Mouse (Mus musculus) heart, postnatal 0 days (tissue): Measurements from ENCODE around the gene Tec. TPM values are rescaled to one million over a fixed set of nuclear protein-coding genes. Genes with fewer than 3 reads are reported as not detected.

Source experiments
- ATAC-seq: fragments of 200-750 bp; cut with Nextera tagmentation; 2 replicates; pipeline ENCODE4 v1.8.0; 2017; ENCODE audit warnings: low read depth, moderate number of reproducible peaks, moderate library complexity; ENCODE audit not compliant: insufficient read depth
- DNase-seq: peaks from one replicate; pipeline ENCODE4 v3.0.0-alpha.2; 2016; ENCODE audit warnings: low spot score
- H3K27ac ChIP-seq: fragments of 300-500 bp; sonication (generic); 2 replicates; pipeline ENCODE4 v1.5.1; 2014; ENCODE audit warnings: low read depth, mild to moderate bottlenecking
- H3K27me3 ChIP-seq: fragments of 300-500 bp; sonication (generic); 2 replicates; pipeline ENCODE4 v1.6.1; 2014; ENCODE audit warnings: low read length, mixed read lengths; ENCODE audit not compliant: control insufficient read depth, insufficient read depth
- H3K36me3 ChIP-seq: fragments of 300-500 bp; sonication (generic); replicated peaks from 2 replicates; pipeline ENCODE4 v1.6.1; 2014; ENCODE audit warnings: low read length, mixed read lengths; ENCODE audit not compliant: control insufficient read depth, insufficient read depth
- H3K4me1 ChIP-seq: fragments of 300-500 bp; sonication (generic); 2 replicates; pipeline ENCODE4 v1.6.1; 2014; ENCODE audit warnings: antibody characterized with exemption; ENCODE audit not compliant: control insufficient read depth, insufficient read depth
- H3K4me2 ChIP-seq: fragments of 300-500 bp; sonication (generic); 2 replicates; pipeline ENCODE4 v1.6.1; 2014; ENCODE audit warnings: low read depth, mild to moderate bottlenecking, low read length, moderate library complexity
- H3K4me3 ChIP-seq: fragments of 300-500 bp; sonication (generic); 2 replicates; pipeline ENCODE4 v1.5.1; 2014; ENCODE audit warnings: low read depth, low read length
- H3K9ac ChIP-seq: fragments of 300-500 bp; sonication (generic); replicated peaks from 2 replicates; pipeline ENCODE4 v1.6.1; 2014; ENCODE audit warnings: low read depth, low read length, mixed read lengths
- H3K9me3 ChIP-seq: fragments of 300-500 bp; sonication (generic); replicated peaks from 2 replicates; pipeline ENCODE4 v1.6.1; 2016; ENCODE audit warnings: low read length; ENCODE audit not compliant: control insufficient read depth
- CTCF ChIP-seq: IDR thresholded peaks from 2 replicates; pipeline ENCODE4 v1.5.1; 2016; ENCODE audit warnings: antibody characterized with exemption, control low read depth, low read depth
- EP300 ChIP-seq: IDR thresholded peaks from 2 replicates; pipeline ENCODE4 v1.6.1; 2016; ENCODE audit warnings: antibody characterized with exemption, low read depth
- WGBS: fragments of 180-500 bp; shearing (Covaris S2); extraction: QIAGEN DNeasy Blood & Tissue Kit; methylation state at CpG from one replicate; pipeline ENCODE4 v1.1.7; 2014; 5-methylcytosine and 5-hydroxymethylcytosine counted together
- polyA plus RNA-seq: library from polyadenylated mRNA; unstranded; fragments of >200 nt; fragmentation: Nextera tagmentation; extraction: Ambion mirVana; gene quantifications from 2 replicates; pipeline ENCODE4 v1.2.1, GENCODE M21; 2015
- total RNA-seq: library from RNA; depleted of rRNA; stranded (reverse); fragments of >200 nt; gene quantifications from 2 replicates; pipeline ENCODE4 v1.2.3, GENCODE M21; 2014; ENCODE audit warnings: low replicate concordance

Gene Tec
- total and polyA plus RNA-seq, 2 experiments from 2014 or later: 11.1 to 16.2 TPM

- Histone ChIP-seq H3K9ac (no peak overlapping the region), H3K9me3 (no peaks in the 10 kb centered on the region), H3K27ac (no peak overlapping the region), H3K4me1 (peaks cover 50% of the 10 kb centered on the region), H3K4me3 (no peak overlapping the region), H3K27me3 (no peaks in the 10 kb centered on the region), H3K36me3 (no peaks in the 10 kb centered on the region), H3K4me2 (no peak overlapping the region)
- 67% methylated on average over 8 of the region's 8 CpGs for WGBS
- ATAC-seq (no peak), DNase-seq (no peak)
- TF ChIP-seq CTCF: no peak
- no peak for TF ChIP-seq EP300
Observed at GRCm38 (mm10) chr5:72899255-72899654, 31.0 kb upstream of the Tec start.

GRCm38 (mm10) chr5:72897998-72898397 is 29.7 kb upstream of the Tec start:
- no peaks in the 10 kb centered on the region for H3K27me3 ChIP-seq
- no peak overlapping the region for H3K4me2 ChIP-seq
- 57% methylated on average over 6 of the region's 6 CpGs for WGBS
- H3K9me3 ChIP-seq: no peaks in the 10 kb centered on the region
- TF ChIP-seq EP300 (no peak), CTCF (no peak)
- H3K4me1 ChIP-seq: peaks cover 44% of the 10 kb centered on the region
- H3K27ac ChIP-seq: peak overlapping the region; percentile 95
- ATAC-seq: no peak
- H3K9ac ChIP-seq: no peak overlapping the region
- DNase-seq: no peak
- H3K4me3 ChIP-seq: no peak overlapping the region
- no peaks in the 10 kb centered on the region for H3K36me3 ChIP-seq

GRCm38 (mm10) chr5:72896478-72897279 is 28.4 kb upstream of the Tec start:
- Histone ChIP-seq H3K4me2 (peak overlapping the region; percentile 13; the same call in 1 of the 2 replicates), H3K9ac (no peak overlapping the region), H3K27ac (peak overlapping the region; percentile 95), H3K36me3 (no peaks in the 10 kb centered on the region), H3K4me1 (peaks cover 34% of the 10 kb centered on the region), H3K4me3 (no peak overlapping the region), H3K27me3 (no peaks in the 10 kb centered on the region), H3K9me3 (no peaks in the 10 kb centered on the region)
- TF ChIP-seq EP300 (peak; percentile 84), CTCF (no peak)
- ATAC-seq (peak; percentile 76), DNase-seq (peak; percentile 87)
- 11% methylated on average over 18 of the region's 18 CpGs for WGBS

GRCm38 (mm10) chr5:72895261-72895660 is 27.0 kb upstream of the Tec start:
- Histone ChIP-seq H3K9ac (no peak overlapping the region), H3K27ac (peak overlapping the region; percentile 95), H3K4me3 (no peak overlapping the region), H3K4me1 (peaks cover 34% of the 10 kb centered on the region), H3K36me3 (no peaks in the 10 kb centered on the region), H3K4me2 (no peak overlapping the region), H3K9me3 (no peaks in the 10 kb centered on the region), H3K27me3 (no peaks in the 10 kb centered on the region)
- TF ChIP-seq EP300 (no peak), CTCF (no peak)
- no peak for ATAC-seq
- 83% methylated on average over 11 of the region's 11 CpGs for WGBS
- DNase-seq: no peak

GRCm38 (mm10) chr5:72893987-72894386 is 25.7 kb upstream of the Tec start:
- DNase-seq (no peak), ATAC-seq (no peak)
- H3K9me3 ChIP-seq: no peaks in the 10 kb centered on the region
- TF ChIP-seq EP300 (no peak), CTCF (peak; percentile 43)
- no peaks in the 10 kb centered on the region for H3K36me3 ChIP-seq
- no peaks in the 10 kb centered on the region for H3K27me3 ChIP-seq
- H3K9ac ChIP-seq: no peak overlapping the region
- H3K4me3 ChIP-seq: no peak overlapping the region
- 67% methylated on average over 5 of the region's 5 CpGs for WGBS
- no peak overlapping the region for H3K27ac ChIP-seq
- no peak overlapping the region for H3K4me2 ChIP-seq
- peaks cover 34% of the 10 kb centered on the region for H3K4me1 ChIP-seq

GRCm38 (mm10) chr5:72891534-72891933 is 23.3 kb upstream of the Tec start:
- Histone ChIP-seq H3K4me3 (no peak overlapping the region), H3K36me3 (no peaks in the 10 kb centered on the region), H3K9ac (no peak overlapping the region), H3K27ac (0 out of 2 replicates have a peak overlapping the region, but pooled peaks have one; percentile 55), H3K4me1 (peaks cover 22% of the 10 kb centered on the region), H3K27me3 (no peaks in the 10 kb centered on the region), H3K4me2 (no peak overlapping the region), H3K9me3 (no peaks in the 10 kb centered on the region)
- DNase-seq: peak; percentile 79
- 1% methylated on average over 12 of the region's 12 CpGs for WGBS
- ATAC-seq: peak; percentile 54; the same call in 1 of the 2 replicates
- TF ChIP-seq CTCF (peak; percentile 83), EP300 (peak; percentile 46; the same call in 1 of the 2 replicates)
